Mouse (Mus musculus): ENCODE data around the gene Vmn1r38. TPM values are rescaled to one million over a fixed set of nuclear protein-coding genes. Genes with fewer than 3 reads are reported as not detected.
"Not testable (repeated sequence)": the region's sequence is repeated elsewhere in the genome, so short reads cannot be mapped to it uniquely, and the experiment has no call there.

Gene Vmn1r38
- not detected in 2 replicates for polyA plus RNA-seq (2012; rRNA removed)

DNA sequence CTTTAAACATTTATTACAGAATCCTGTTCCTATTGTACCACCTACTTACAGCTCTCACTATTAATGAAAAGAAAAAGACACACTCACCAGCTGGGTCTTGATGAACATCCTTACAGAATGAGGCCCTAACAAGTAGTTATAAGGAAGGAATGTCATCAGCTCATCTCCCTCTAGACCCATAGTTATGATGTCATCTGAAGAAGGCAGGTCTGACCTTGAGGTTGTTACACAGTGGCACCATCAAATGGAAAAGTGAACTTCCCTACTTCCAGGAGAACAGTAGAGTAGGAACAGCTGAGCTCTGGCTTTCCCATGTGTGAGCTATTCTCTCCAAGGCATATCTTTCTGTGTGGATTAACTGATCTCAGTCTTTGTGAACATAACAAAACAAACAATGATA lies at the start of gene Vmn1r38:
Vmn1r38 (minus strand) TSS at position 101 of the 400 bp plus-strand sequence.
- DNase-seq; H3K4me1 ChIP-seq (ENCODE audit: control insufficient read depth, insufficient read depth, low read length); H3K4me3 ChIP-seq (replicated peaks; ENCODE audit: extremely low read depth, low read depth, low read length): not testable (repeated sequence)

DNA sequence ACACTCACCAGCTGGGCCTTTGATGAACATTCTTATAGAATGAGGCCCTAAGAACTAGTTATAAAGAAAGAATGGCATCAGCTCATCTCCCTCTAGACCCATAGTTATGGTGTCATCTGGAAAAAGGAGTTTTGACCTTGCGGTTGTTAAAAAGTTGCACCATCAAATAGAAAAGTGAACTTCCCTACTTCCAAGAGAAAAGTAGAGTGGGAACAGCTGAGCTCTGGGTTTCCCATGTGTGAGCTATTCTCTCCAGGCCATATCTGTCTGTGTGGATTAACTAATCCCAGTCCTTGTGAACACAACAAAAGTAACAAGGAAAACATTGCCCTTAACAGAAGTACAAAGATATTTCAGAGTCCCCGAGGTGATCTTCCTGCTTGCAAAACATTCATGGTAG lies 28.1 kb upstream of the Vmn1r38 start, which contains the start of gene Vmn1r39:
Vmn1r39 (minus strand) TSS at position 101 of the 400 bp plus-strand sequence.
- Histone ChIP-seq H3K4me3 (replicated peaks; ENCODE audit: extremely low read depth, low read depth, low read length) (no peak within 1 kb of the TSS), H3K4me1 (ENCODE audit: control insufficient read depth, insufficient read depth, low read length) (no peaks in the 10 kb centered on the region)
- 90% methylated on average over 2 of the region's 2 CpGs for WGBS
- TF ChIP-seq POLR2A (IDR thresholded peaks at IDR 0.05; ENCODE audit: borderline replicate concordance, extremely low read depth, low read depth, low read length) (no peak), CTCF (IDR thresholded peaks at IDR 0.05; ENCODE audit: insufficient read depth, low read length) (no peak)
- no peak for DNase-seq

DNA sequence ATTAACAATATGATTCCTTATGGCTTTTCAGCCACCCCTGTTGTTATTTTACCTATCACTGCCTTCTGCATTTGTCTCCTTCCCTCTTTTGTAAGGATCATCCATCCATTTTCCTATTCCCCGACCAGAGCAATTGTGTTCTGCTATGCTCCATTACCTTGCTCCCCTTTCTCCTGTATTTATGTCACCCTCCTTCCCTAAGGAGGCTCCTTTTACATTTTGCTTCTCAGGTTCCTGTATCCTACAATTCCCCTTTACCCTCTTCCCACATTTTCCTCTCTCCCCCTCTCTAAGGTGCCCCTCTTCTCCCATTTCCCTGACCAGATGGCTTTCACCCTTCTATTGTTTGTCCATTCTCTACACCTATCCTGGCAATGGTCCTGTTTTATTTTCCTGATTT lies 23.9 kb upstream of the Vmn1r38 start:
- 74% methylated on average over 1 of the region's 1 CpGs for WGBS
- Histone ChIP-seq H3K4me3 (replicated peaks; ENCODE audit: extremely low read depth, low read depth, low read length) (no peak overlapping the region), H3K4me1 (ENCODE audit: control insufficient read depth, insufficient read depth, low read length) (no peaks in the 10 kb centered on the region)
- no peak for TF ChIP-seq CTCF (IDR thresholded peaks at IDR 0.05; ENCODE audit: insufficient read depth, low read length)
- TF ChIP-seq POLR2A (IDR thresholded peaks at IDR 0.05; ENCODE audit: borderline replicate concordance, extremely low read depth, low read depth, low read length) = no peak
- DNase-seq = no peak

DNA sequence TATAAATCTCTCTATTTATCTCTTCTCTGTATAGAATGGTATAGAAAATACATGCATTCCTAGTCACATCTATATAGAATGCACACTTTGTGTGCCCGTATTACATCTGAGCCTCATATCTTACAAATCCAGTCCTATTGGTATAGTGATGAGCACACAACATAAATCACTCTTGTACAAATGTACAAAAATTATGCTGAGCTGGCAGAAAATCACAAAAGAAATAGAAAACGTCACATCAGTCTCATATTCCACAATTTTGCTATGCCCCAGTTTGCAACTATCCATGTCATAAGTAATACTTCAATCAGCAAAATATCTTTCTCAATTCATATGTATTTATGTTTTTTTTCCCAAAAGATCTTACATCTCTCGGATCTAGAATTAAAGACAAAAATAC lies 23.3 kb upstream of the Vmn1r38 start:
- Histone ChIP-seq H3K4me3 (replicated peaks; ENCODE audit: extremely low read depth, low read depth, low read length) (no peak overlapping the region), H3K4me1 (ENCODE audit: control insufficient read depth, insufficient read depth, low read length) (no peaks in the 10 kb centered on the region)
- 72% methylated on average over 3 of the region's 3 CpGs for WGBS
- no peak for TF ChIP-seq POLR2A (IDR thresholded peaks at IDR 0.05; ENCODE audit: borderline replicate concordance, extremely low read depth, low read depth, low read length)
- no peak for TF ChIP-seq CTCF (IDR thresholded peaks at IDR 0.05; ENCODE audit: insufficient read depth, low read length)
- no peak for DNase-seq

DNA sequence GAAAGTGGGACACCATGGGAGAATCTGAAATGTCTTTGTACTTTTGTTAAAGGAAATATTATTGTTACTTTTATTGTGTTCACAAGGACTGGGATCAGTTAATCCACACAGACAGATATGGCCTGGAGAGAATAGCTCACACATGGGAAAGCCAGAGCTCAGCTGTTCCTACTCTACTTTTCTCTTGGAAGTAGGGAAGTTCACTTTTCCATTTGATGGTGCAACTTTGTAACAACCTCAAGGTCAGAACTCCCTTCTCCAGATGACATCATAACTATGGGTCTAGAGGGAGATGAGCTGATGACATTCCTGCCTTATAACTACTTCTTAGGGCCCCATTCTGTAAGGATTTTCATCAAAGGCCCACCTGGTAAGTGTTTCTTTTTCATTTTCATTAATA lies 53.3 kb downstream of the Vmn1r38 start, which contains the start of gene Vmn1r37:
Vmn1r37 (plus strand) TSS at position 301 of the 400 bp plus-strand sequence.
- H3K4me3 ChIP-seq (replicated peaks; ENCODE audit: extremely low read depth, low read depth, low read length); DNase-seq; H3K4me1 ChIP-seq (ENCODE audit: control insufficient read depth, insufficient read depth, low read length): not testable (repeated sequence)

Other genes with a start within 250 kb of the Vmn1r38 start
- 1.1 and 2.7 TPM in 2 replicates for gene Mad2l1, start 247.2 kb downstream of the Vmn1r38 start, polyA plus RNA-seq (2012; rRNA removed)
- gene Vmn1r32, start 222.5 kb downstream of the Vmn1r38 start, polyA plus RNA-seq (2012; rRNA removed) = not detected in 2 replicates
- gene Vmn1r33, start 164.3 kb downstream of the Vmn1r38 start, polyA plus RNA-seq (2012; rRNA removed) = not detected in 2 replicates
- gene Vmn1r34, start 138.7 kb downstream of the Vmn1r38 start, polyA plus RNA-seq (2012; rRNA removed) = not detected in 2 replicates
- gene Vmn1r35, start 96.7 kb downstream of the Vmn1r38 start, polyA plus RNA-seq (2012; rRNA removed) = not detected in 2 replicates
- gene Vmn1r36, start 63.5 kb downstream of the Vmn1r38 start, polyA plus RNA-seq (2012; rRNA removed) = not detected in 2 replicates
- not detected in 2 replicates for gene Vmn1r37, start 53.2 kb downstream of the Vmn1r38 start, polyA plus RNA-seq (2012; rRNA removed)
- gene Vmn1r39, start 28.0 kb upstream of the Vmn1r38 start, polyA plus RNA-seq (2012; rRNA removed) = not detected in 2 replicates
- gene Gng12, start 113.8 kb upstream of the Vmn1r38 start, polyA plus RNA-seq (2012; rRNA removed) = 19.7 and 29.8 TPM in 2 replicates

Data from lung, adult 2 months (tissue).